Mouse (Mus musculus): Measurements from ENCODE around the gene Pgap3. TPM values are rescaled to one million over a fixed set of nuclear protein-coding genes. Genes with fewer than 3 reads are reported as not detected.

Pgap3 gene
- polyA plus RNA-seq, 1 experiment from 2014 or later = 6.7 TPM

GRCm38 (mm10) chr11:98409341-98409822, 9.1 kb upstream of the Pgap3 start:
- 4% methylated on average over 10 of the region's 10 CpGs for WGBS
- Histone ChIP-seq H3K4me3 (no peak overlapping the region), H3K9me3 (replicated peaks) (no peaks in the 10 kb centered on the region), H3K9ac (peak overlapping the region; percentile 30; the same call in 1 of the 2 replicates), H3K36me3 (ENCODE audit: poor library complexity, severe bottlenecking) (no peaks in the 10 kb centered on the region), H3K27ac (no peak overlapping the region), H3K27me3 (peaks cover 41% of the 10 kb centered on the region), H3K4me1 (peaks cover 39% of the 10 kb centered on the region), H3K4me2 (peak overlapping the region; percentile 34)
- peak; percentile 57; the same call in 1 of the 2 replicates for ATAC-seq

GRCm38 (mm10) chr11:98408872-98409271, 8.6 kb upstream of the Pgap3 start:
- Histone ChIP-seq H3K4me1 (peaks cover 34% of the 10 kb centered on the region), H3K36me3 (ENCODE audit: poor library complexity, severe bottlenecking) (no peaks in the 10 kb centered on the region), H3K4me2 (peak overlapping the region; percentile 34), H3K27me3 (peaks cover 37% of the 10 kb centered on the region), H3K9me3 (replicated peaks) (no peaks in the 10 kb centered on the region), H3K9ac (peak overlapping the region; percentile 30; the same call in 1 of the 2 replicates), H3K4me3 (no peak overlapping the region), H3K27ac (no peak overlapping the region)
- no peak for ATAC-seq
- 59% methylated on average over 8 of the region's 8 CpGs for WGBS

- Histone ChIP-seq H3K27ac (no peak overlapping the region), H3K27me3 (peaks cover 39% of the 10 kb centered on the region), H3K4me1 (peaks cover 13% of the 10 kb centered on the region), H3K9me3 (replicated peaks) (no peaks in the 10 kb centered on the region), H3K9ac (no peak overlapping the region), H3K4me2 (no peak overlapping the region), H3K36me3 (ENCODE audit: poor library complexity, severe bottlenecking) (no peaks in the 10 kb centered on the region), H3K4me3 (no peak overlapping the region)
- no peak for ATAC-seq
- 76% methylated on average over 6 of the region's 6 CpGs for WGBS
Measured at GRCm38 (mm10) chr11:98406621-98407020, 6.3 kb upstream of the Pgap3 start.

- H3K9me3 ChIP-seq (replicated peaks) = no peaks in the 10 kb centered on the region
- WGBS = 67% methylated on average over 3 of the region's 3 CpGs
- peaks cover 11% of the 10 kb centered on the region for H3K4me1 ChIP-seq
- ATAC-seq = no peak
- H3K27ac ChIP-seq = peak overlapping the region; percentile 97
- peak overlapping the region; percentile 78 for H3K9ac ChIP-seq
- H3K4me2 ChIP-seq = peak overlapping the region; percentile 76
- H3K36me3 ChIP-seq (ENCODE audit: poor library complexity, severe bottlenecking) = 0 out of 2 replicates have a peak, but pooled peaks cover 2% of the 10 kb centered on the region
- peaks cover 20% of the 10 kb centered on the region; the same call in 1 of the 2 replicates for H3K27me3 ChIP-seq
- peak overlapping the region; percentile 76 for H3K4me3 ChIP-seq
Measured at GRCm38 (mm10) chr11:98400816-98401215, 526 bp upstream of the Pgap3 start.

GRCm38 (mm10) chr11:98397946-98398345, 2.3 kb downstream of the Pgap3 start:
- peaks cover 8% of the 10 kb centered on the region; the same call in 1 of the 2 replicates for H3K27me3 ChIP-seq
- ATAC-seq = no peak
- no peak overlapping the region for H3K4me3 ChIP-seq
- no peaks in the 10 kb centered on the region for H3K9me3 ChIP-seq (replicated peaks)
- no peak overlapping the region for H3K9ac ChIP-seq
- H3K4me2 ChIP-seq = no peak overlapping the region
- peaks cover 35% of the 10 kb centered on the region for H3K4me1 ChIP-seq
- WGBS = 88% methylated on average over 7 of the region's 7 CpGs
- H3K27ac ChIP-seq = no peak overlapping the region
- 0 out of 2 replicates have a peak, but pooled peaks cover 2% of the 10 kb centered on the region for H3K36me3 ChIP-seq (ENCODE audit: poor library complexity, severe bottlenecking)

GRCm38 (mm10) chr11:98395041-98395440, 5.2 kb downstream of the Pgap3 start:
- 50% methylated on average over 4 of the region's 4 CpGs for WGBS
- H3K9ac ChIP-seq = peak overlapping the region; percentile 35

GRCm38 (mm10) chr11:98394301-98394700, 6.0 kb downstream of the Pgap3 start:
- no peak overlapping the region for H3K4me2 ChIP-seq
- 62% methylated on average over 6 of the region's 6 CpGs for WGBS
- 0 out of 2 replicates have a peak, but pooled peaks cover 2% of the 10 kb centered on the region for H3K36me3 ChIP-seq (ENCODE audit: poor library complexity, severe bottlenecking)
- H3K4me1 ChIP-seq = peaks cover 29% of the 10 kb centered on the region
- no peak for ATAC-seq
- peak overlapping the region; percentile 30; the same call in 1 of the 2 replicates for H3K9ac ChIP-seq
- H3K4me3 ChIP-seq = no peak overlapping the region
- no peaks in the 10 kb centered on the region for H3K9me3 ChIP-seq (replicated peaks)
- H3K27ac ChIP-seq = no peak overlapping the region; the same call in 1 of the 2 replicates
- peaks cover 23% of the 10 kb centered on the region for H3K27me3 ChIP-seq

More at GRCm38 (mm10) chr11:98395041-98395440, 5.2 kb downstream of the Pgap3 start:
- Histone ChIP-seq H3K27ac (0 out of 2 replicates have a peak overlapping the region, but pooled peaks have one; percentile 21), H3K9me3 (replicated peaks) (no peaks in the 10 kb centered on the region), H3K36me3 (ENCODE audit: poor library complexity, severe bottlenecking) (0 out of 2 replicates have a peak, but pooled peaks cover 2% of the 10 kb centered on the region), H3K4me2 (no peak overlapping the region), H3K4me1 (peaks cover 32% of the 10 kb centered on the region), H3K27me3 (peaks cover 22% of the 10 kb centered on the region), H3K4me3 (no peak overlapping the region)
- no peak for ATAC-seq

GRCm38 (mm10) chr11:98393317-98393716, 7.0 kb downstream of the Pgap3 start:
- Histone ChIP-seq H3K9ac (peak overlapping the region; percentile 41), H3K36me3 (ENCODE audit: poor library complexity, severe bottlenecking) (0 out of 2 replicates have a peak, but pooled peaks cover 2% of the 10 kb centered on the region), H3K4me2 (no peak overlapping the region), H3K27ac (no peak overlapping the region), H3K4me3 (no peak overlapping the region), H3K9me3 (replicated peaks) (no peaks in the 10 kb centered on the region), H3K27me3 (peaks cover 29% of the 10 kb centered on the region), H3K4me1 (peaks cover 29% of the 10 kb centered on the region)
- no peak for ATAC-seq
- WGBS = 77% methylated on average over 6 of the region's 6 CpGs

- Histone ChIP-seq H3K9me3 (replicated peaks) (no peaks in the 10 kb centered on the region), H3K4me1 (peaks cover 29% of the 10 kb centered on the region), H3K36me3 (ENCODE audit: poor library complexity, severe bottlenecking) (0 out of 2 replicates have a peak, but pooled peaks cover under 1% of the 10 kb centered on the region), H3K27me3 (peaks cover 35% of the 10 kb centered on the region), H3K4me3 (no peak overlapping the region), H3K27ac (no peak overlapping the region), H3K9ac (no peak overlapping the region; the same call in 1 of the 2 replicates), H3K4me2 (no peak overlapping the region)
- WGBS = 46% methylated on average over 4 of the region's 4 CpGs
- no peak for ATAC-seq
Measured at GRCm38 (mm10) chr11:98392645-98393044, 7.6 kb downstream of the Pgap3 start.

- ATAC-seq = no peak
- H3K4me3 ChIP-seq = no peak overlapping the region
- H3K9me3 ChIP-seq (replicated peaks) = no peaks in the 10 kb centered on the region
- peaks cover 29% of the 10 kb centered on the region for H3K4me1 ChIP-seq
- no peak overlapping the region for H3K27ac ChIP-seq
- 38% methylated on average over 6 of the region's 8 CpGs for WGBS
- no peak overlapping the region for H3K9ac ChIP-seq
- peaks cover 42% of the 10 kb centered on the region for H3K27me3 ChIP-seq
- no peaks in the 10 kb centered on the region for H3K36me3 ChIP-seq (ENCODE audit: poor library complexity, severe bottlenecking)
- no peak overlapping the region for H3K4me2 ChIP-seq
Measured at GRCm38 (mm10) chr11:98392034-98392433, 8.3 kb downstream of the Pgap3 start.

- H3K4me3 ChIP-seq = no peak overlapping the region
- H3K4me1 ChIP-seq = peaks cover 27% of the 10 kb centered on the region
- H3K4me2 ChIP-seq = no peak overlapping the region
- H3K27me3 ChIP-seq = peaks cover 60% of the 10 kb centered on the region
- no peaks in the 10 kb centered on the region for H3K9me3 ChIP-seq (replicated peaks)
- no peak overlapping the region for H3K27ac ChIP-seq
- H3K9ac ChIP-seq = no peak overlapping the region
- no peaks in the 10 kb centered on the region for H3K36me3 ChIP-seq (ENCODE audit: poor library complexity, severe bottlenecking)
- ATAC-seq = no peak
- 76% methylated on average over 10 of the region's 12 CpGs for WGBS
Measured at GRCm38 (mm10) chr11:98390141-98390540, 10.1 kb downstream of the Pgap3 start.

GRCm38 (mm10) chr11:98389221-98389780, 11.0 kb downstream of the Pgap3 start:
- H3K27ac ChIP-seq = no peak overlapping the region
- ATAC-seq = no peak
- H3K27me3 ChIP-seq = peaks cover 68% of the 10 kb centered on the region
- no peaks in the 10 kb centered on the region for H3K9me3 ChIP-seq (replicated peaks)
- peaks cover 19% of the 10 kb centered on the region for H3K4me1 ChIP-seq
- no peaks in the 10 kb centered on the region for H3K36me3 ChIP-seq (ENCODE audit: poor library complexity, severe bottlenecking)
- no peak overlapping the region for H3K9ac ChIP-seq
- H3K4me3 ChIP-seq = no peak overlapping the region
- no peak overlapping the region for H3K4me2 ChIP-seq
- 26% methylated on average over 9 of the region's 9 CpGs for WGBS
